Mouse (Mus musculus) lung, adult 2 months (tissue): ENCODE data around the gene Aym1.

Experiments
- CTCF ChIP-seq: fragments of 200-500 bp; IDR thresholded peaks from 2 replicates; pipeline ENCODE4 v1.5.1; 2011; ENCODE audit warnings: mild to moderate bottlenecking, low read length, control low read depth; ENCODE audit not compliant: insufficient read depth
- POLR2A ChIP-seq: fragments of 200-500 bp; IDR thresholded peaks from 2 replicates; pipeline ENCODE4 v1.6.1; 2011; ENCODE audit warnings: low read depth, mild to moderate bottlenecking, control low read depth, low read length, borderline replicate concordance; ENCODE audit errors: extremely low read depth

- no peak for TF ChIP-seq CTCF
- TF ChIP-seq POLR2A = no peak
These were observed 21.4 kb upstream of the Aym1 start for GRCm38 (mm10) chr5:113335732-113336131.
